Comparison of ENCODE assay signal across 10 mouse cellular contexts in genomic region chr4:153187959-153188503, GRCm38 (mm10).
A peak's percentile ranks its signal among the peaks of the same experiment; 100 is the strongest.
DNase-seq lines count a peak whose midpoint lies in the region; ATAC-seq lines count a peak whose summit lies in the region.
"Had no signal": no experiment of that assay in that cellular context is flagged by ENCODE, and none has a peak within 500 bp of the region (broad histone marks: within the 10 kb centered on the region; RNA-seq: fewer than 3 reads in every experiment).

No protein-coding gene starts in this region.

- H3K4me2 ChIP-seq in embryonic facial prominence, embryonic 12.5 days (replicated peaks): peak overlapping the region; percentile 27; the same call in 1 of the 2 replicates
- H3K4me2 ChIP-seq in hindbrain, embryonic 11.5 days (replicated peaks; ENCODE audit: low read depth, low read length): peak overlapping the region; percentile 42
- H3K4me2 ChIP-seq in midbrain, embryonic 16.5 days (ENCODE audit: low read length): peak overlapping the region; percentile 43

- H3K4me3 ChIP-seq in embryonic facial prominence, embryonic 12.5 days: no peak overlapping the region
- no peak overlapping the region for H3K4me3 ChIP-seq in hindbrain, embryonic 11.5 days (ENCODE audit: low read depth, low read length)
- peak overlapping the region; percentile 23 for H3K4me3 ChIP-seq in midbrain, embryonic 16.5 days (ENCODE audit: low read depth, low read length)
- H3K4me3 ChIP-seq: erythroblast, embryonic 14.5 days had no signal

- no peaks in the 10 kb centered on the region for H3K9me3 ChIP-seq in embryonic facial prominence, embryonic 12.5 days
- no peaks in the 10 kb centered on the region for H3K9me3 ChIP-seq in hindbrain, embryonic 11.5 days (ENCODE audit: control insufficient read depth, low read length)
- no peaks in the 10 kb centered on the region for H3K9me3 ChIP-seq in midbrain, embryonic 16.5 days (replicated peaks; ENCODE audit: control insufficient read depth, low read length, poor library complexity, severe bottlenecking)

- 0 out of 2 replicates have a peak, but pooled peaks cover 8% of the 10 kb centered on the region for H3K27me3 ChIP-seq in embryonic facial prominence, embryonic 12.5 days
- peaks cover 3% of the 10 kb centered on the region; the same call in 1 of the 2 replicates for H3K27me3 ChIP-seq in hindbrain, embryonic 11.5 days (ENCODE audit: control insufficient read depth, insufficient read depth, low read length)
- H3K27me3 ChIP-seq in midbrain, embryonic 16.5 days (ENCODE audit: control insufficient read depth, insufficient read depth, low read depth, low read length): peaks cover 25% of the 10 kb centered on the region

- no peak for ATAC-seq in embryonic facial prominence, embryonic 12.5 days (ENCODE audit: insufficient number of reproducible peaks, insufficient read depth, low FRiP score, low TSS enrichment)
- peak; percentile 25; the same call in 1 of the 2 replicates for ATAC-seq in hindbrain, embryonic 11.5 days (ENCODE audit: low FRiP score)
- ATAC-seq in midbrain, embryonic 16.5 days: peak; percentile 68; the same call in 1 of the 2 replicates
- no peak for ATAC-seq in erythroid progenitor cell, adult 5-6 weeks (replicated peaks; ENCODE audit: low FRiP score, poor library complexity, severe bottlenecking)

- no peak overlapping the region for H3K27ac ChIP-seq in embryonic facial prominence, embryonic 12.5 days
- H3K27ac ChIP-seq in hindbrain, embryonic 11.5 days (ENCODE audit: low read depth, low read length): no peak overlapping the region
- no peak overlapping the region for H3K27ac ChIP-seq in midbrain, embryonic 16.5 days (ENCODE audit: low read length)
- H3K27ac ChIP-seq: macrophage had no signal

- intact Hi-C loops in left cerebral cortex, postnatal 4 days (cut with DNase I): no loop called here

- WGBS in embryonic facial prominence, embryonic 12.5 days: 2% methylated on average over 6 of the region's 6 CpGs
- WGBS in hindbrain, embryonic 11.5 days: 6% methylated on average over 6 of the region's 6 CpGs
- 1% methylated on average over 6 of the region's 6 CpGs for WGBS in midbrain, embryonic 16.5 days

- peaks cover 7% of the 10 kb centered on the region for H3K4me1 ChIP-seq in embryonic facial prominence, embryonic 12.5 days
- H3K4me1 ChIP-seq in hindbrain, embryonic 11.5 days (replicated peaks; ENCODE audit: control insufficient read depth, insufficient read depth, low read length): no peaks in the 10 kb centered on the region; the same call in 1 of the 2 replicates
- peaks cover 10% of the 10 kb centered on the region; the same call in 1 of the 2 replicates for H3K4me1 ChIP-seq in midbrain, embryonic 16.5 days (ENCODE audit: control insufficient read depth, insufficient read depth, low read length)

- no peaks in the 10 kb centered on the region for H3K36me3 ChIP-seq in embryonic facial prominence, embryonic 12.5 days
- no peaks in the 10 kb centered on the region for H3K36me3 ChIP-seq in hindbrain, embryonic 11.5 days (ENCODE audit: control insufficient read depth, insufficient read depth, low read length)
- no peaks in the 10 kb centered on the region for H3K36me3 ChIP-seq in midbrain, embryonic 16.5 days (ENCODE audit: control insufficient read depth, insufficient read depth, low read length)

- no peak overlapping the region for H3K9ac ChIP-seq in embryonic facial prominence, embryonic 12.5 days
- no peak overlapping the region for H3K9ac ChIP-seq in hindbrain, embryonic 11.5 days (ENCODE audit: low read depth, low read length)
- H3K9ac ChIP-seq in midbrain, embryonic 16.5 days (ENCODE audit: low read depth, low read length): peak overlapping the region; percentile 40; the same call in 1 of the 2 replicates

- peak; percentile 14 to 37 for DNase-seq in left cerebral cortex, adult 18-20 months (ENCODE audit: low spot score in 2 of 2)
- no peak for DNase-seq in left cerebral cortex, postnatal 4 days
- peak; percentile 18 for DNase-seq in hindbrain, embryonic 11.5 days (ENCODE audit: low spot score)
- DNase-seq in cerebellum, adult 11-12 months: no peak
- DNase-seq: thymus, postnatal 25 days had no signal

Comparison
In these comparisons a context has a peak if more than half of its experiments do, and no peak if none do; other contexts are left out.
1. DNase-seq: peak in left cerebral cortex, adult 18-20 months (2 of 2) and hindbrain, embryonic 11.5 days (single experiment); none in left cerebral cortex, postnatal 4 days (single experiment) and cerebellum, adult 11-12 months (single experiment).
2. ATAC-seq: peak in hindbrain, embryonic 11.5 days (single experiment) and midbrain, embryonic 16.5 days (single experiment); none in embryonic facial prominence, embryonic 12.5 days (single experiment) and erythroid progenitor cell, adult 5-6 weeks (single experiment).
3. Peak in every context shown above with its lines, with median percentiles within 50 percentile points of each other: H3K4me2 ChIP-seq.